Mouse (Mus musculus) spleen, adult 12 weeks (tissue): ENCODE measurements around the gene Tbc1d23.
"Not testable (repeated sequence)": the region's sequence is repeated elsewhere in the genome, so short reads cannot be mapped to it uniquely, and the experiment has no call there.

ENCODE experiments used
- DNase-seq: peaks from one replicate; pipeline ENCODE4 v3.0.0; 2022; ENCODE audit warnings: low spot score

Gene Tbc1d23

GRCm38 (mm10) chr16:57231089-57231936 is at the start of gene Tbc1d23:
TSS of gene Tbc1d23 (minus strand) at chr16:57231504.
- peak; percentile 84 for DNase-seq

DNA sequence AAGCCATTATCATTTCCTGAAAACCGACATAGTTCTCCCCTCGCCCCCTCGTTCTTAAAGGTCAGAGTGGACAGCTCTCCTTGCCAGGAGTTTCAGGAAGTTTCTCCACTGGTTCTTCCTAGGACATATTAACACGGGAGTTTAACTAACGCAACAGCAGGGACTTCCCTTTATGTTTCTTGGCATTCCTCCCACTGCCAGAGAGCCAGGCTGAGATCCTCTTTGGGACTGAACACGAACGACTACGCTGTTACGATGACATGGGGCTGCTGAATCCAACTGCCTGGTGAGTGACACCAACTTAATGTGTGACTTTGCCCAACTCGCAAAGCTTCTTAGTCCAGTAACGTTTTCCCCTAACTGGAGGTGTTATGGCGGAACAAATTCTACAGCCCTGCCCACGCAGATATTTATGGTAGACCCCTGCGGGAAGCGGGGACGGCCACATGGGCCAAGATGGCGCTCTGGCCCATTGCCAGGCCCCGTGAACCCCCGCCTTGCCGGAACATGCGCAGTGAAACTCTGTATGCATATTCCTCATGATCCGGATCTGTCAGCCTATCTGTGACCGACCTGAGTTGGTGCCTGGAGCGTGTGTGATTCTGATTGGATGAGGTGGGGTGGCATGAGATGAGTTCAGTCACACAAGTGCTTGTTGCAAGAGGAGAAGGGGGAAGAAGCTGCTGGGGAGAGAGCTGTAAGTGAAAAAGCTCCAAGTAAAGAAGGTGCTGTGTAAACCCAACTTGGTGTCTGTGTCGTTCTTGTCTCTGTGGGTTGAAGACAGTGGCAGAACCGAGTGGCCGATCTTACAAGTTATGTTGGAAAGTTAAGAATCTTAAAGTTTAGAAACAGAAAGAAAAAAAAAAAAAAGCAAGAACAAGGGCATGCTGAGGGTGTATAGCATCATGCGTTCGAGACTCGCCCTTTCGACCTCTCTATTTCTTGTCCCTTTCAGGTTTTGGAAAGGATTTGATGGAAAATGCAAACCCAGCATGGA is 49.2 kb upstream of the Tbc1d23 start:
- no peak for DNase-seq

DNA sequence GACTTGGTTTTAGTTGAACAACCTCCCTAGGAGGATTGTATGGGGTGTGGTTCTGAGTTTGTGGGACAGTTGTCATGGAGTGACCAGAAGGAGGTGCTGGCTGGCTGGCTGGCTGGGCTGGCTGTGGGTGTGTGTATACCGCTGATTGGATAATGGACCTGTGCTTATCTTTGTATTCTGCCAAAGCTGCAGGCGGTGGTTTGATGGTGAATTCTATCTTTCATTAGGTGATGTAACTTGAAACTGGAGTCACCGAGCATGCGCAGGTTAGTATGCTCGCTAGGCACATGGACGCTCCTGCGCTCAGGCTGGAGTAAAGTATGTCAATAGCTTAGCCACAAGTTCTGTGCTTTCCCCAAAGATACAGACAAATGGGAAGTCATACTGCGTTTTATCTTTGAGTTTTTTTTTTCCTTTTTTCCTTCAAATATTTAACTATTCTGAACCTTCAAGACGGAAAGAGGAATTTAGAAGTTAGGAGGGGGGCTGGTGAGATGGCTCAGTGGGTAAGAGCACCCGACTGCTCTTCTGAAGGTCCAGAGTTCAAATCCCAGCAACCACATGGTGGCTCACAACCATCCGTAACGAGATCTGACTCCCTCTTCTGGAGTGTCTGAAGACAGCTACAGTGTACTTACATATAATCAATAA is 47.8 kb upstream of the Tbc1d23 start:
- no peak for DNase-seq

DNA sequence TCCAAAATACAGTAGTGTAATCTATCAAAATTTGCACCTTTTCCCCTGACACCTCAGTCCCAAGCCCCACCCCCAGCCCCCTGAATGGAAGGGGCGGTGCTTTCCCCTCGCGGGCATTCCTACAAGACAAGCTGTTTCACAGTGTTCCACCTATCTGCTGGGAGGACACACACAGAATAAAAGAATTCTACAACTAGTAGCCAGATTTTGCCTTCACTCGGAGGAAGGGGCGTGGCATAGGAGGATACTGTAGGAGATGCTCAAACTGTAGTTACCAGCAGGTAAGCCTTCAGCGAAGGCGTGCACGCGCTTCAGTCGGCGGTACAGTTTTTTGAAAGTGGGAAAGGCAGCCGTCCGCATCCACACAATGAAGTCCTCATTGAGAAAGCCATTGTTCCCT is 38.4 kb upstream of the Tbc1d23 start:
- no peak for DNase-seq

- no peak for DNase-seq
Measured at GRCm38 (mm10) chr16:57268058-57268841, 36.9 kb upstream of the Tbc1d23 start.

- DNase-seq = no peak
Measured at GRCm38 (mm10) chr16:57267068-57267467, 35.8 kb upstream of the Tbc1d23 start.

DNA sequence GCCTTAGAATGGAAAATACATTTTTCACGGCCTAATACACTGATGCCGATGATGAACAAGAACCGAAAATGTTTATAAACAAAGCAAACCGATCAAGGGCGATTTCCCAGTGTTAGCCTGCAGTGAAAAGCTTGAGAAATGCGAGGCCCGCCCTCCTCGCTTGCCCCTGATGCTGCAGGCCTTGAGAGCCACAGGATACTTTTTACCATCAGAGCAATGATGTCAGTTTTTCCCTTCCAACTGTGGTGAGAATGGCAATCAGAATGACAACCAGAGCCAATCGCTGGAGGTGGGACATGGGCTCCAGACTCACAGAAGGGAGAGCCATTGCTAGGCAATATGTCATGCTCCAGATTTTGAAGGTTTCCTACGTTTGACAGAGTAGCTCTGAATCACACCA is 28.8 kb upstream of the Tbc1d23 start:
- no peak for DNase-seq

GRCm38 (mm10) chr16:57259356-57260083 is 28.2 kb upstream of the Tbc1d23 start:
- no peak for DNase-seq

- DNase-seq = no peak
Measured at GRCm38 (mm10) chr16:57251589-57252421, 20.5 kb upstream of the Tbc1d23 start.

GRCm38 (mm10) chr16:57250991-57251390 is 19.7 kb upstream of the Tbc1d23 start:
- DNase-seq = no peak

- no peak for DNase-seq
Measured at GRCm38 (mm10) chr16:57247464-57247863, 16.2 kb upstream of the Tbc1d23 start.

DNA sequence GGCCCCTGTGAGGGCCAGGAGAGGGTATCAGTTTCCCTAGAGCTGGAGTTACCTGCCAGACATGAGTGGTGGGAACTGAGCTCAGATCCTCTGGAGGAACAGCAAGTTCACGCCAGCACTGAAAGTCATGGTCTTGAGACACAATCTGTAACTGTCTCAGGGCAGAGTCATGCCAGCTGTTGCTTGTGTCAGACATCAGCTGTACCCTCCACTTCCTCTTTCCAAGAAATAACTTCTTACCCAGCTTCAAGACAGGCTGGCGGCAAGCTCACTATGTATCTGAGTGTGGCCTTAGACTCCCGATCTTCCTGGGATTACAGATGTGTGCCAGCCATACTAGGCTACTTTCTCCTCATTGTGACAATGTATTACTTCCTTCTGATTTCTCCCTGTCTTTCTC is 15.3 kb upstream of the Tbc1d23 start:
- no peak for DNase-seq

- DNase-seq = peak; percentile 40
Measured at GRCm38 (mm10) chr16:57243858-57244248, 12.5 kb upstream of the Tbc1d23 start.

DNA sequence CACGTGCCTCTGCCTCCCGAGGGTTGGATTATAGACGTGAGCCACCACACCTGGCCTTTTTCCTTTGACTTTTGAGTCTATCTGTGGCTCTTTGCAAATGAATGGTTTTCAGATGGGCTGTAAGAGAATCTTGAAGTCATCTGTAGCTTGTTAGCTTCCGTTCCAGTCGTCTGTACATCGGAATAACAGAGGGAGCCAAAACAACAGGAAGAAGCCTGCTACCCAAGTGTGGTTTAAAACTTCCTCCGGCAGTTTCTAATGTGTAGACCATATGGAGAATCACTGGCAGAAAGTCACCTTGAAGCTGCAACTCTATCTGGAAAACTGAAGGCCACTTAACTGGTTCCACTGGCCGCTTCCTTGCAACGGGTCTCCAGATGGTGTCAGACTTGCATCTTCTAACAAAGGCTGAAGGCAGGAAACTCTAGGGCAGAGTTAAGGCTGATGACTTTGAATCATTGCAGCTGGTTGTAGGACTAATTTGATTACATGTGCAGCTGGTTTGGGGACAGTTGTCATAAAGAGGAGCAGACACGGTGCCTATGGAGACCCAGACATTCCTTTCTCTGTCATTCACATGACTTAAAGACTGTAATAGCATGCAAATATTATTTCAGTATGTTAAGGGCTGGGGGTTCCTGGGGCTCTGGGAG is 12.0 kb upstream of the Tbc1d23 start:
- no peak for DNase-seq

GRCm38 (mm10) chr16:57242857-57243204 is 11.5 kb upstream of the Tbc1d23 start:
- DNase-seq = no peak

GRCm38 (mm10) chr16:57235871-57236510 is 4.7 kb upstream of the Tbc1d23 start:
- no peak for DNase-seq

DNA sequence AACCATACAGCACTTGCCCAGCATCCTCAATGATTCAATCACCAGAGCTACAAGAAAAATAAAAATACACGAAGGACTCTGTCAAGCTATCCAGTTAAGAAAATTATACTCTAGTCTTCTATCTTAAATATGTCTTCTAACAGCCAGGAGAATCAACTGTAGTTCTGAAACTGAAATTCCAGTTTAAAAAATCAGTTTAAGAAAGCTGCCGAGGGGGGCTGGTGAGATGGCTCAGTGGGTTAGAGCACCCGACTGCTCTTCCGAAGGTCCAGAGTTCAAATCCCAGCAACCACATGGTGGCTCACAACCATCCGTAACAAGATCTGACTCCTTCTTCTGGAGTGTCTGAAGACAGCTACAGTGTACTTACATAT is 620 bp upstream of the Tbc1d23 start:
- DNase-seq = not testable (repeated sequence)

- no peak for DNase-seq
Measured at GRCm38 (mm10) chr16:57226444-57226843, 4.9 kb downstream of the Tbc1d23 start.

DNA sequence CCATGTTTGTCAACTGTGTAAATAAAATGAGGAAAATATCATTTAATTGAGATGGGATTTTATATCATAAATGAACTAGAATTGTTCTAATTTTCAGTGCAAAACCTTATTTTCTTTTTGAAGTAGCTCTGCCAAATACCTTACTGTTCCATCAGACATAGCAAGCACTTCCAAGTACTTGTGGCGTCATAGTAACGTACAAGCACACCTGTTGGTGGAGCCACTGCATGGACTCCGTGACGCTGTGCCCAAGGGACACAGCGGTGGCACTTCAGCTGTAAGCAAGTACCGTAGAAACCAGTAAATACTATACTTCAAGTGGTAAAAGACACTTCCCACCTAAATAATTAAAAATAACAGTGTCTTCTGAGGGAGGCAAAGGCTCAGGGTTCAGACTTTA is 10.9 kb downstream of the Tbc1d23 start:
- DNase-seq = no peak
